In genomic region chr8:124720938-124721861, GRCm38 (mm10) we compare ENCODE assay signal across 8 mouse cellular contexts. TPM values are rescaled to one million over a fixed set of nuclear protein-coding genes. Genes with fewer than 3 reads are reported as not detected.
A peak's percentile ranks its signal among the peaks of the same experiment; 100 is the strongest.
DNase-seq lines count a peak whose midpoint lies in the region; ATAC-seq lines count a peak whose summit lies in the region.

No protein-coding gene starts in this region.

- H3K4me2 ChIP-seq in forebrain, embryonic 12.5 days, result peak overlapping the region; percentile 89
- peak overlapping the region; percentile 92 for H3K4me2 ChIP-seq in liver, embryonic 13.5 days
- peak overlapping the region; percentile 94 for H3K4me2 ChIP-seq in stomach, embryonic 16.5 days (ENCODE audit: low read depth, low read length)

- peak overlapping the region; percentile 65 for H3K27ac ChIP-seq in forebrain, embryonic 12.5 days
- H3K27ac ChIP-seq in liver, embryonic 13.5 days, result peak overlapping the region; percentile 71
- H3K27ac ChIP-seq in stomach, embryonic 16.5 days (ENCODE audit: low read length), result no peak overlapping the region; the same call in 1 of the 2 replicates

- peaks cover 30% of the 10 kb centered on the region for H3K4me1 ChIP-seq in megakaryocyte, embryonic 14.5 days
- H3K4me1 ChIP-seq in forebrain, embryonic 12.5 days, result peaks cover 23% of the 10 kb centered on the region
- H3K4me1 ChIP-seq in liver, embryonic 13.5 days (replicated peaks), result peaks cover 44% of the 10 kb centered on the region
- H3K4me1 ChIP-seq in stomach, embryonic 16.5 days (ENCODE audit: control insufficient read depth, insufficient read depth, low read length), result peaks cover 16% of the 10 kb centered on the region

- peak; percentile 23 for DNase-seq in embryo, embryonic 10.5 days (ENCODE audit: low spot score)
- DNase-seq in embryo, embryonic 10 days (ENCODE audit: low spot score), result no peak
- no peak for DNase-seq in liver, embryonic 13.5 days
- no peak for DNase-seq in yolk sac, embryonic 10.5 days (ENCODE audit: low spot score)

- peak overlapping the region; percentile 95 for H3K4me3 ChIP-seq in megakaryocyte, embryonic 14.5 days (replicated peaks)
- peak overlapping the region; percentile 96 for H3K4me3 ChIP-seq in forebrain, embryonic 12.5 days (replicated peaks)
- peak overlapping the region; percentile 98 for H3K4me3 ChIP-seq in liver, embryonic 13.5 days (replicated peaks)
- peak overlapping the region; percentile 76 for H3K4me3 ChIP-seq in stomach, embryonic 16.5 days (replicated peaks; ENCODE audit: low read length)

- H3K9me3 ChIP-seq in megakaryocyte, embryonic 14.5 days, result no peaks in the 10 kb centered on the region
- no peaks in the 10 kb centered on the region for H3K9me3 ChIP-seq in forebrain, embryonic 12.5 days
- no peaks in the 10 kb centered on the region for H3K9me3 ChIP-seq in liver, embryonic 13.5 days (replicated peaks)
- H3K9me3 ChIP-seq in stomach, embryonic 16.5 days (replicated peaks; ENCODE audit: control insufficient read depth, low read length), result no peaks in the 10 kb centered on the region

- no peaks in the 10 kb centered on the region for H3K27me3 ChIP-seq in megakaryocyte, embryonic 14.5 days (replicated peaks)
- no peaks in the 10 kb centered on the region for H3K27me3 ChIP-seq in forebrain, embryonic 12.5 days
- no peaks in the 10 kb centered on the region for H3K27me3 ChIP-seq in liver, embryonic 13.5 days
- H3K27me3 ChIP-seq in stomach, embryonic 16.5 days (ENCODE audit: control insufficient read depth, insufficient read depth, low read length), result no peaks in the 10 kb centered on the region

- H3K9ac ChIP-seq in forebrain, embryonic 12.5 days, result peak overlapping the region; percentile 98
- H3K9ac ChIP-seq in liver, embryonic 13.5 days, result peak overlapping the region; percentile 92
- peak overlapping the region; percentile 85 for H3K9ac ChIP-seq in stomach, embryonic 16.5 days (ENCODE audit: low read length)

- ATAC-seq in megakaryocyte, adult 5-6 weeks (ENCODE audit: poor library complexity, severe bottlenecking), result no peak
- ATAC-seq in forebrain, embryonic 12.5 days (ENCODE audit: low FRiP score), result peak; percentile 72
- peak; percentile 52 for ATAC-seq in liver, embryonic 13.5 days (ENCODE audit: low read depth)
- ATAC-seq in stomach, embryonic 16.5 days (ENCODE audit: insufficient read depth, low FRiP score), result peak; percentile 38; the same call in 1 of the 2 replicates

- WGBS in forebrain, embryonic 12.5 days, result 2% methylated on average over 28 of the region's 31 CpGs
- 3% methylated on average over 31 of the region's 31 CpGs for WGBS in liver, embryonic 13.5 days (ENCODE audit: insufficient replicate concordance)
- 2% methylated on average over 31 of the region's 31 CpGs for WGBS in stomach, embryonic 16.5 days

- peaks cover 20% of the 10 kb centered on the region for H3K36me3 ChIP-seq in megakaryocyte, embryonic 14.5 days (replicated peaks; ENCODE audit: low read length)
- H3K36me3 ChIP-seq in forebrain, embryonic 12.5 days (replicated peaks), result peaks cover 7% of the 10 kb centered on the region
- H3K36me3 ChIP-seq in liver, embryonic 13.5 days, result peaks cover 8% of the 10 kb centered on the region
- H3K36me3 ChIP-seq in stomach, embryonic 16.5 days (ENCODE audit: control insufficient read depth, insufficient read depth, low read length), result no peaks in the 10 kb centered on the region

RNA-seq across cellular contexts. Expression of gene Ttc13, which starts 0.6 kb away (rescaled TPM):
- 0.69 and 5.4 TPM in 2 replicates for polyA plus RNA-seq in megakaryocyte, embryonic 14.5 days (2012; ENCODE audit: insufficient read depth, low replicate concordance)
- 34.0 and 47.9 TPM in 2 replicates for total RNA-seq in megakaryocyte, adult 5-6 weeks (2015)
- total RNA-seq in megakaryocyte, adult 5-6 weeks (2017), result 32.7 and 36.7 TPM in 2 replicates
- 56.8 and 57.3 TPM in 2 replicates for polyA plus RNA-seq in forebrain, embryonic 12.5 days (2016; fragmentation: Nextera tagmentation; extraction: Ambion mirVana)
- polyA plus RNA-seq in liver, embryonic 13.5 days (2015; fragmentation: Nextera tagmentation; extraction: Ambion mirVana), result 20.6 and 23.7 TPM in 2 replicates
- 35.1 and 41.9 TPM in 2 replicates for polyA plus RNA-seq in stomach, embryonic 16.5 days (2015; fragmentation: Nextera tagmentation; extraction: Ambion mirVana)

RNA-seq across cellular contexts. Expression of gene Arv1, which starts 0.7 kb away (rescaled TPM):
- 3.8 TPM in 1 of 2 replicates, not detected in the other for polyA plus RNA-seq in megakaryocyte, embryonic 14.5 days (2012; ENCODE audit: insufficient read depth, low replicate concordance)
- total RNA-seq in megakaryocyte, adult 5-6 weeks (2015), result 4.6 and 5.3 TPM in 2 replicates
- 0.92 and 1.5 TPM in 2 replicates for total RNA-seq in megakaryocyte, adult 5-6 weeks (2017)
- 35.5 and 35.7 TPM in 2 replicates for polyA plus RNA-seq in forebrain, embryonic 12.5 days (2016; fragmentation: Nextera tagmentation; extraction: Ambion mirVana)
- polyA plus RNA-seq in liver, embryonic 13.5 days (2015; fragmentation: Nextera tagmentation; extraction: Ambion mirVana), result 8.0 and 8.3 TPM in 2 replicates
- 17.2 and 19.0 TPM in 2 replicates for polyA plus RNA-seq in stomach, embryonic 16.5 days (2015; fragmentation: Nextera tagmentation; extraction: Ambion mirVana)

RNA-seq across cellular contexts. Expression of gene Fam89a, which starts 30.4 kb away (rescaled TPM):
- not detected in 2 replicates for polyA plus RNA-seq in megakaryocyte, embryonic 14.5 days (2012; ENCODE audit: insufficient read depth, low replicate concordance)
- 0.98 and 1.3 TPM in 2 replicates for total RNA-seq in megakaryocyte, adult 5-6 weeks (2015)
- 0.33 TPM in 1 of 2 replicates, not detected in the other for total RNA-seq in megakaryocyte, adult 5-6 weeks (2017)
- polyA plus RNA-seq in forebrain, embryonic 12.5 days (2016; fragmentation: Nextera tagmentation; extraction: Ambion mirVana), result 0.79 and 0.97 TPM in 2 replicates
- polyA plus RNA-seq in liver, embryonic 13.5 days (2015; fragmentation: Nextera tagmentation; extraction: Ambion mirVana), result 2.6 and 2.9 TPM in 2 replicates
- 3.2 and 4.7 TPM in 2 replicates for polyA plus RNA-seq in stomach, embryonic 16.5 days (2015; fragmentation: Nextera tagmentation; extraction: Ambion mirVana)

RNA-seq across cellular contexts. Expression of gene 2310022B05Rik, which starts 58.0 kb away (rescaled TPM):
- polyA plus RNA-seq in megakaryocyte, embryonic 14.5 days (2012; ENCODE audit: insufficient read depth, low replicate concordance), result 6.3 and 7.6 TPM in 2 replicates
- 6.2 and 7.5 TPM in 2 replicates for total RNA-seq in megakaryocyte, adult 5-6 weeks (2015)
- 1.6 and 2.1 TPM in 2 replicates for total RNA-seq in megakaryocyte, adult 5-6 weeks (2017)
- polyA plus RNA-seq in forebrain, embryonic 12.5 days (2016; fragmentation: Nextera tagmentation; extraction: Ambion mirVana), result 22.8 and 23.1 TPM in 2 replicates
- 4.6 and 5.8 TPM in 2 replicates for polyA plus RNA-seq in liver, embryonic 13.5 days (2015; fragmentation: Nextera tagmentation; extraction: Ambion mirVana)
- polyA plus RNA-seq in stomach, embryonic 16.5 days (2015; fragmentation: Nextera tagmentation; extraction: Ambion mirVana), result 23.3 and 23.5 TPM in 2 replicates
